Mouse (Mus musculus): ENCODE measurements around the gene Begain.

GRCm38 (mm10) chr12:109090456-109091130 is 22.6 kb upstream of the Begain start:
- TF ChIP-seq POLR2A (IDR thresholded peaks at IDR 0.05; ENCODE audit: borderline replicate concordance, insufficient read depth, low read length), result no peak
- TF ChIP-seq CTCF (IDR thresholded peaks at IDR 0.05; ENCODE audit: borderline replicate concordance, insufficient read depth, low read depth, low read length), result no peak

Data from cerebellum, adult 2 months (tissue).